Mouse (Mus musculus) lung, adult 2 months (tissue): ENCODE data around the gene Pcid2. TPM values are rescaled to one million over a fixed set of nuclear protein-coding genes. Genes with fewer than 3 reads are reported as not detected.
"Not testable (repeated sequence)": the region's sequence is repeated elsewhere in the genome, so short reads cannot be mapped to it uniquely, and the experiment has no call there.

Experiments used
- DNase-seq: peaks from one replicate; pipeline ENCODE4 v3.0.0; 2022
- H3K4me1 ChIP-seq: fragments of 200-500 bp; 2 replicates; pipeline ENCODE4 v1.6.1; 2011; ENCODE audit warnings: low read length; ENCODE audit not compliant: control insufficient read depth, insufficient read depth
- H3K4me3 ChIP-seq: fragments of 200-500 bp; replicated peaks from 2 replicates; pipeline ENCODE3; 2011; ENCODE audit warnings: low read depth, mild to moderate bottlenecking, control low read depth, low read length; ENCODE audit errors: extremely low read depth
- CTCF ChIP-seq: fragments of 200-500 bp; IDR thresholded peaks from 2 replicates; pipeline ENCODE4 v1.5.1; 2011; ENCODE audit warnings: mild to moderate bottlenecking, low read length, control low read depth; ENCODE audit not compliant: insufficient read depth
- POLR2A ChIP-seq: fragments of 200-500 bp; IDR thresholded peaks from 2 replicates; pipeline ENCODE4 v1.6.1; 2011; ENCODE audit warnings: low read depth, mild to moderate bottlenecking, control low read depth, low read length, borderline replicate concordance; ENCODE audit errors: extremely low read depth
- WGBS: fragments of 180-500 bp; shearing (Covaris S2); methylation state at CpG from one replicate; pipeline ENCODE4 v1.1.7; 2018; 5-methylcytosine and 5-hydroxymethylcytosine counted together
- polyA plus RNA-seq: library from polyadenylated mRNA; depleted of rRNA; stranded (reverse); fragments of >200 nt; gene quantifications from 2 replicates; pipeline ENCODE4 v1.2.3, GENCODE M21; 2012

Gene Pcid2
- polyA plus RNA-seq, 1 experiment: 22.1 TPM

- TF ChIP-seq POLR2A: no peak
- TF ChIP-seq CTCF: no peak
- WGBS: under 1% methylated on average over 54 of the region's 63 CpGs
- H3K4me3 ChIP-seq: peak overlapping the region; percentile 89
- no peak for DNase-seq
- peaks cover 3% of the 10 kb centered on the region for H3K4me1 ChIP-seq
Observed at GRCm38 (mm10) chr8:13105908-13106551, 771 bp upstream of the Pcid2 start.

- no peak for TF ChIP-seq CTCF
- TF ChIP-seq POLR2A: peak; percentile 83; the same call in 1 of the 2 replicates
- Histone ChIP-seq H3K4me3 (peak overlapping the region; percentile 90), H3K4me1 (peaks cover 3% of the 10 kb centered on the region)
- DNase-seq: peak; percentile 90
- WGBS: under 1% methylated on average over 45 of the region's 45 CpGs
Observed at GRCm38 (mm10) chr8:13104691-13105086, 570 bp downstream of the Pcid2 start.

- 88% methylated on average over 7 of the region's 7 CpGs for WGBS
- no peak overlapping the region for H3K4me3 ChIP-seq
- no peak for DNase-seq
- TF ChIP-seq POLR2A (no peak), CTCF (no peak)
- H3K4me1 ChIP-seq: no peaks in the 10 kb centered on the region; the same call in 1 of the 2 replicates
Observed at GRCm38 (mm10) chr8:13077542-13077941, 27.7 kb downstream of the Pcid2 start.

DNA sequence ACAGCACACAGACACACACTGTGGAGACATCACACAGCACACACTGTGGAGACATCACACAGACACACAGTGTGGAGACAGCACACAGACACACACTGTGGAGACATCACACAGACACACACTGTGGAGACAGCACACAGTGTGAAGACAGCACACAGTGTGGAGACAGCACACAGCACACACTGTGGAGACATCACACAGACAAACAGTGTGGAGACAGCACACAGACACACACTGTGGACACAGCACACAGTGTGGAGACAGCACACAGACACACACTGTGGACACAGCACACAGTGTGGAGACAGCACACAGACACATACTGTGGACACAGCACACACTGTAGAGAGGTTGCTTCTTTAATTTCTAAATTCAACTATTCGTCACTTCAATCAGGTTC is 29.7 kb downstream of the Pcid2 start:
- not testable (repeated sequence) for H3K4me3 ChIP-seq, DNase-seq, H3K4me1 ChIP-seq
- WGBS: 93% methylated on average over 1 of the region's 1 CpGs

DNA sequence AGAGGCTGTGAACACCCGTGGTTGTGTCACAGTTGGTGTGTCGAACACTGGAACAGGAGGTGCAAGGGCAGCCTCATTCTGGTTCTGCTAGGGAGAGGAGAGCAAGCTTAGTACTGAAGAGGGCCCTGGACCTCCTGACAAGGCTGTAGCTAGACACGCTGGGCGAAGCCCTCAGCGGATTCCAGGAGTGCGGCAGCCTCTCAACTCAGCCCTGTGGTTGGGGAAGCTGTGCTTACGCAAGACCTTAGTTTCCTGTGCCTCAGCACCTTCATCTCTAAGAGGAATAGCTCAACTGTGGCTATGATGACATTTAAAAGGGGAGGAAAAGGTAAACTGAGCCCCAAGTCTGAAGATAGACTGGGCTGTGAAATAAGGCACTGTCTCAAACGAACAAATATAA is 30.2 kb downstream of the Pcid2 start:
- no peak overlapping the region for H3K4me3 ChIP-seq
- DNase-seq: peak; percentile 20
- 81% methylated on average over 8 of the region's 8 CpGs for WGBS
- H3K4me1 ChIP-seq: no peaks in the 10 kb centered on the region; the same call in 1 of the 2 replicates
- TF ChIP-seq CTCF: no peak
- TF ChIP-seq POLR2A: no peak

DNA sequence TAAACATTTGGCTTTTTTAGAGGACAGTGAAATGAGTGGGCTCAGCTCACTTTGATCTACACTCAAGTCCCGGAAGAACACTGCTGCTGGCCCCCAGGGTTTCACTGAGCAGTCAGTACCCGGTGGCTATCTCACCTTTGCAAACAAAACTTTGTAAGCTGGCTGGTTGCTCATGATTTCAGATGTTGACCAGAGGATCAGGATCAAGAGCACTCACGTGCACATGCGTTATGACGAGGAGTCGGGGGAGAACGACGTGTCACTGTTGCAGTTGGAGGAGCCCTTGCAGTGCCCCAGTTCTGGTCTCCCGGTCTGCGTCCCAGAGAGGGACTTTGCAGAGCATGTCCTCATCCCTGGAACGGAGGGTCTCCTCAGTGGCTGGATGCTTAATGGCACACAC is 32.0 kb downstream of the Pcid2 start:
- no peak overlapping the region for H3K4me3 ChIP-seq
- WGBS: 78% methylated on average over 11 of the region's 11 CpGs
- no peak for DNase-seq
- TF ChIP-seq POLR2A (0 out of 2 replicates have a peak, but pooled peaks have one; percentile 19), CTCF (no peak)
- H3K4me1 ChIP-seq: no peaks in the 10 kb centered on the region; the same call in 1 of the 2 replicates

- H3K4me1 ChIP-seq: no peaks in the 10 kb centered on the region
- 47% methylated on average over 16 of the region's 16 CpGs for WGBS
- no peak overlapping the region for H3K4me3 ChIP-seq
- TF ChIP-seq POLR2A: no peak
- no peak for TF ChIP-seq CTCF
- peak; percentile 35 for DNase-seq
Observed at GRCm38 (mm10) chr8:13063112-13063511, 42.1 kb downstream of the Pcid2 start.

GRCm38 (mm10) chr8:13060441-13061150 is 44.7 kb downstream of the Pcid2 start, which contains the start of gene Proz:
TSS of gene Proz (plus strand) at chr8:13060914.
- WGBS: 75% methylated on average over 17 of the region's 17 CpGs
- no peak for TF ChIP-seq CTCF
- no peak for TF ChIP-seq POLR2A
- DNase-seq: no peak
- Histone ChIP-seq H3K4me3 (no peak within 1 kb of the TSS), H3K4me1 (peaks cover 2% of the 10 kb centered on the region; the same call in 1 of the 2 replicates)

DNA sequence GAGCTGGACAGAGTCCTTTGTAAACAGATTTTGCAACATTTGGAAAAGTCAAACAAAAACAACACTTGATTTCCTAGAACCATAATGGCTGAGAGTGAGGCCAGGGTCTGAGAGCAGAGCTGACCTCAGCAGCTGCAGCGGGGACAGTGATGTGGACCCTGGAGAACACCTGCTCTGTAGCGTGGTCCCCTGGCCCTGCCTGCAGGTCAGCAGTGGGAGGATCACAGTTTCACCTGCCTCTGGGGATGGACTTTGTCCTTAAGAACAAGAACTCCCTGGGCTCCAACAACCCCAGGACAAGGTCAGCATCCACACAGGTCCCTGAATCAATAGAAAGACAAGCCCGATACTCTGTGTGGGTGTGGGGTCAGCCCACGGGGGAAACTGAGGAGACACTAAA is 47.9 kb downstream of the Pcid2 start:
- H3K4me3 ChIP-seq: no peak overlapping the region
- WGBS: 82% methylated on average over 4 of the region's 4 CpGs
- DNase-seq: no peak
- H3K4me1 ChIP-seq: peaks cover 2% of the 10 kb centered on the region; the same call in 1 of the 2 replicates
- TF ChIP-seq POLR2A (no peak), CTCF (no peak)

DNA sequence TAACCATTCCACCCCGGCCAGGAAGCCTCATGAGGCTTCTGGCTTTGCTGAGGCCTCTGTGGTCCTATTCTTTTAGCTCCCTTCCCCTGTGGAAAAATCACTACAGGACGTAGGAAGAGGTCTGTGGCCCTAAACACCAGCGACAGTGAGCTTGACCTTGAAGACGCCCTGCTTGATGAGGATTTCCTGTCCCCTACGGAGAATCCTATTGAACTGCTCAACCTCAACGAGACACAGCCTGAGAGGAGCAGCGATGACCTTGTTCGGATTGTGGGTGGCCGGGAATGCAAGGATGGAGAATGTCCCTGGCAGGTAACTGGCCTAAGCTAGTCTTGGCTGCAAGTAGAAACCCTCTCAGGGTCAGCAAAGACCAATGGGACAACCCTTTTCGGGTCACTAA is 54.7 kb downstream of the Pcid2 start:
- 75% methylated on average over 10 of the region's 10 CpGs for WGBS
- no peak for DNase-seq
- H3K4me3 ChIP-seq: no peak overlapping the region
- no peaks in the 10 kb centered on the region for H3K4me1 ChIP-seq
- TF ChIP-seq CTCF: no peak
